Mouse (Mus musculus) heart, postnatal 36 days (tissue): ENCODE results near the gene Ly75. TPM values are rescaled to one million over a fixed set of nuclear protein-coding genes. Genes with fewer than 3 reads are reported as not detected.

Source experiments
- DNase-seq, 2 experiments: peaks; one replicate each; pipeline ENCODE4 v3.0.0; 2021 to 2022
- intact Hi-C: fragments of 180-260 bp; cut with DNase I; formaldehyde crosslinking; loops from one replicate; pipeline ENCODE4 v1.15.1; 2025
- total RNA-seq, 2 experiments: library from RNA; stranded (reverse); gene quantifications; 2 replicates each; pipeline ENCODE4 v1.2.3; 2021

Ly75 gene
- under 1 TPM; 0.54 to 0.69 TPM for total RNA-seq

GRCm38 (mm10) chr2:60382858-60383669, at the start of gene Ly75:
TSS of gene Ly75 (minus strand) at chr2:60383303.
- DNase-seq: peak; percentile 78
- intact Hi-C loops: no loop called here

- DNase-seq: no peak
- intact Hi-C loops: no loop called here
Measured at GRCm38 (mm10) chr2:60430315-60431021, 47.4 kb upstream of the Ly75 start.

GRCm38 (mm10) chr2:60418075-60418474, 35.0 kb upstream of the Ly75 start:
- intact Hi-C loops: loop anchor here (10.0 kb wide), 2 partner anchors 293 to 893 kb away; no protein-coding TSS in a partner anchor
- DNase-seq: peak; percentile 63 to 70

GRCm38 (mm10) chr2:60414334-60414733, 31.2 kb upstream of the Ly75 start:
- intact Hi-C loops: loop anchor here (10.0 kb wide), 2 partner anchors 290 to 890 kb away; no protein-coding TSS in a partner anchor
- no peak for DNase-seq

- no peak for DNase-seq
- intact Hi-C loops: loop anchor here (10.0 kb wide), 2 partner anchors 288 to 888 kb away; no protein-coding TSS in a partner anchor
Measured at GRCm38 (mm10) chr2:60413006-60413650, 30.0 kb upstream of the Ly75 start.

GRCm38 (mm10) chr2:60411181-60411580, 28.1 kb upstream of the Ly75 start:
- intact Hi-C loops: loop anchor here (10.0 kb wide), 2 partner anchors 286 to 886 kb away; no protein-coding TSS in a partner anchor
- no peak for DNase-seq

GRCm38 (mm10) chr2:60409989-60410763, 27.1 kb upstream of the Ly75 start:
- intact Hi-C loops: loop anchor here (10.0 kb wide), 2 partner anchors 285 to 885 kb away; no protein-coding TSS in a partner anchor
- DNase-seq: no peak

GRCm38 (mm10) chr2:60409194-60409593, 26.1 kb upstream of the Ly75 start:
- no peak for DNase-seq
- intact Hi-C loops: no loop called here

- intact Hi-C loops: no loop called here
- no peak for DNase-seq
Measured at GRCm38 (mm10) chr2:60407387-60407786, 24.3 kb upstream of the Ly75 start.

GRCm38 (mm10) chr2:60405431-60405830, 22.3 kb upstream of the Ly75 start:
- DNase-seq: no peak
- intact Hi-C loops: no loop called here

GRCm38 (mm10) chr2:60404763-60405162, 21.7 kb upstream of the Ly75 start:
- intact Hi-C loops: no loop called here

GRCm38 (mm10) chr2:60401694-60402093, 18.6 kb upstream of the Ly75 start:
- DNase-seq: no peak
- intact Hi-C loops: no loop called here

More at GRCm38 (mm10) chr2:60404763-60405162, 21.7 kb upstream of the Ly75 start:
- DNase-seq: no peak

- DNase-seq: no peak
- intact Hi-C loops: no loop called here
Measured at GRCm38 (mm10) chr2:60393786-60394185, 10.7 kb upstream of the Ly75 start.

- no peak for DNase-seq
- intact Hi-C loops: no loop called here
Measured at GRCm38 (mm10) chr2:60392286-60392685, 9.2 kb upstream of the Ly75 start.

- no peak for DNase-seq
- intact Hi-C loops: no loop called here
Measured at GRCm38 (mm10) chr2:60387363-60387762, 4.3 kb upstream of the Ly75 start.

- DNase-seq: no peak
- intact Hi-C loops: no loop called here
Measured at GRCm38 (mm10) chr2:60386835-60387234, 3.7 kb upstream of the Ly75 start.

GRCm38 (mm10) chr2:60384763-60385085, 1.6 kb upstream of the Ly75 start:
- intact Hi-C loops: no loop called here
- peak; percentile 40 to 55 for DNase-seq

- intact Hi-C loops: no loop called here
- DNase-seq: no peak
Measured at GRCm38 (mm10) chr2:60384083-60384762, 1.1 kb upstream of the Ly75 start.

- DNase-seq: no peak
- intact Hi-C loops: no loop called here
Measured at GRCm38 (mm10) chr2:60382346-60382745, 757 bp downstream of the Ly75 start.

GRCm38 (mm10) chr2:60377260-60377659, 5.8 kb downstream of the Ly75 start:
- DNase-seq: no peak
- intact Hi-C loops: no loop called here
